Mouse (Mus musculus) embryonic facial prominence, embryonic 10.5 days (tissue): ENCODE measurements around the gene Zfp91. TPM values are rescaled to one million over a fixed set of nuclear protein-coding genes. Genes with fewer than 3 reads are reported as not detected.

Experiments
- DNase-seq: peaks from one replicate; pipeline ENCODE4 v3.0.0-alpha.2; 2017; ENCODE audit warnings: low spot score
- H3K27ac ChIP-seq: fragments of 300-500 bp; sonication (generic); replicated peaks from 2 replicates; pipeline ENCODE4 v1.5.1; 2016; ENCODE audit warnings: mild to moderate bottlenecking
- H3K27me3 ChIP-seq: fragments of 300-500 bp; sonication (generic); replicated peaks from 2 replicates; pipeline ENCODE4 v1.6.1; 2016; ENCODE audit warnings: low read depth, mild to moderate bottlenecking; ENCODE audit not compliant: poor library complexity, severe bottlenecking
- H3K36me3 ChIP-seq: fragments of 300-500 bp; sonication (generic); replicated peaks from 2 replicates; pipeline ENCODE4 v1.6.1; 2016; ENCODE audit warnings: mild to moderate bottlenecking, moderate library complexity
- H3K4me1 ChIP-seq: fragments of 300-500 bp; sonication (generic); 2 replicates; pipeline ENCODE4 v1.6.1; 2016
- H3K4me3 ChIP-seq: fragments of 300-500 bp; sonication (generic); 2 replicates; pipeline ENCODE4 v1.5.1; 2016; ENCODE audit warnings: mild to moderate bottlenecking, moderate library complexity
- H3K9me3 ChIP-seq: fragments of 300-500 bp; sonication (generic); 2 replicates; pipeline ENCODE4 v1.6.1; 2016; ENCODE audit warnings: mild to moderate bottlenecking
- WGBS: fragments of 180-500 bp; shearing (Covaris S2); methylation state at CpG from one replicate; pipeline ENCODE4 v1.1.7; 2016; 5-methylcytosine and 5-hydroxymethylcytosine counted together
- polyA plus RNA-seq: library from polyadenylated mRNA; unstranded; fragments of >200 nt; fragmentation: Nextera tagmentation; extraction: Ambion mirVana; gene quantifications from 2 replicates; pipeline ENCODE4 v1.2.1, GENCODE M21; 2016

Zfp91 gene
- polyA plus RNA-seq, 1 experiment from 2014 or later: 13.1 TPM

DNA sequence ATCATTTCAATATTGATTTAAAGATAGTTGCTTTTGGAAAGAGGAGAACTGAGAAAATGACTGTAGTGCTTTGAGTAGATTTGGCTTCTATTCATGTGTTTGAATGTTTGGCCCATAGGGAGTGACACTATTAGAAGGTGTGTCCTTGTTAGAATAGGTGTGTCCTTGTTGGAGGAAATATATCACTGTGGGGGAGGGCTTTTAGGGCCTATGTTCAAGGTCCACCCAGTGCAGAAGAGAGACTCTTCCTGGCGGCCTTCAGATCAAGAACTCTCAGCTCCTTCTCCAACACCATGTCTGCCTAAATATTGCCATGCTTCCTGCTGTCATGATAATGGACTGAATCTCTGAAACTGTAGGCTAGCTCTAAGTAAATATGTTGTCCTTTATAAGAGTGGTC is 8.3 kb upstream of the Zfp91 start:
- no peaks in the 10 kb centered on the region for H3K27me3 ChIP-seq
- 88% methylated on average over 1 of the region's 1 CpGs for WGBS
- no peak overlapping the region for H3K27ac ChIP-seq
- no peak for DNase-seq
- H3K36me3 ChIP-seq: no peaks in the 10 kb centered on the region
- H3K4me1 ChIP-seq: no peaks in the 10 kb centered on the region
- no peaks in the 10 kb centered on the region for H3K9me3 ChIP-seq
- no peak overlapping the region for H3K4me3 ChIP-seq

DNA sequence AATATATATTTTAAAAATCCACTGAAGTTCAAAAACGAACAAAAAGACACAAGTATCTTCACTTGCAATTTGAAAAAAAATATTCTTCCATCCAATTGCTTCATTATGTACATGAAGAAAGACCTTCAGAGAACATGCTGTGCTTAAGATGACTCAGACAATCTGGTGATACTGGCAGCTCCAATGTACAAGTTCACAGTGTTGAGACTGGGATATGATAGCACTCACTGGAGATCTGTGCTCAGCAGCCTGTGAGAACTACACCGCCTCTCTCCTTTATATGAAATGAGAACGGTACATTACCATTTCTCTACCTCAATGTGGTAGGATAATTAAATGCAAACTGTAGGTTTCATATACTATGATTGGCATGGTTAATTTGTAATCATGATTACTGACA is 6.9 kb upstream of the Zfp91 start:
- H3K27ac ChIP-seq: no peak overlapping the region

DNA sequence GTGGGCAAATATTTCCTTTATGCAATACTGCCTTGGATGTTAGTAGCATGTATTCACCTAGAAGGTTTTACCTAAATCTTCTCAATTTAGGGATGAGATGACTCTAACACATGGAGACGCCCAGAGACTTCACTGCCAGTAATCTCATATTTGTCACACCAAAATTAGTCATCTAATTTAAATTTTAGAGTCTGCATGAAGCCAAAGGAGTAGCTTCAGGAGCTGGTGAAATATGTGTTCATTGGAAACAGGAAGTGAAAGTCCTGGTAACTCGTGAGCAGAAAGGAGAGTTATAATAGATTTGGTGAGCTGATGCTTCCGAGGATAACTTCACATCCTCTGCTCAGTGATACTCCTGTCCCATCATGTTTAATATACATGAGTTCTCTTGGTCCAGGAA is 5.1 kb upstream of the Zfp91 start:
- no peak for DNase-seq
- no peaks in the 10 kb centered on the region for H3K27me3 ChIP-seq
- no peak overlapping the region for H3K27ac ChIP-seq
- no peaks in the 10 kb centered on the region for H3K36me3 ChIP-seq
- no peak overlapping the region for H3K4me3 ChIP-seq
- 86% methylated on average over 3 of the region's 3 CpGs for WGBS
- H3K9me3 ChIP-seq: no peaks in the 10 kb centered on the region
- peaks cover 8% of the 10 kb centered on the region; the same call in 1 of the 2 replicates for H3K4me1 ChIP-seq

More for the DNA sequence above, 6.9 kb upstream of the Zfp91 start:
- Histone ChIP-seq H3K36me3 (no peaks in the 10 kb centered on the region), H3K4me1 (no peaks in the 10 kb centered on the region), H3K27me3 (no peaks in the 10 kb centered on the region), H3K4me3 (no peak overlapping the region), H3K9me3 (no peaks in the 10 kb centered on the region)
- DNase-seq: no peak
- WGBS: 75% methylated on average over 3 of the region's 3 CpGs

DNA sequence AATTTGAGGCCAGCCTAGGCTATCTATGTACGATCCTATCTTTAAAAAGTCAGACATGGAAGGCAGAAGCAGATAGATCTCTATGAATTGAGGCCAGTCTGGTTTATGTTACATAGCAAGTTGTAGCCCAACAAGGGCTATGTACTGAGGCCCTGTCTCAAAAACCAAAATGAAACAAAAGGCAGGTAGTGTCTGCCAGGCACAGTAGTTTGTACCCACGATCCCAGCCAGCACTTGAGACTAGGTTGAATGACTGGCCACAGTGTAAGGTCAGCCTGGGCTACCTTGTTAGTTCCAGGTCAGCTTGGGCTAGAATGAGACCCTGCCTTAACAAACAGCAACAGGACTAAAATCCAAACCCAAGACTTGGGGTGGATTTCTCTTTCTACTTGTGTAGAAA is 4.7 kb upstream of the Zfp91 start:
- no peaks in the 10 kb centered on the region for H3K36me3 ChIP-seq
- H3K27me3 ChIP-seq: no peaks in the 10 kb centered on the region
- 83% methylated on average over 2 of the region's 2 CpGs for WGBS
- H3K4me1 ChIP-seq: peaks cover 8% of the 10 kb centered on the region; the same call in 1 of the 2 replicates
- H3K9me3 ChIP-seq: no peaks in the 10 kb centered on the region
- no peak for DNase-seq
- H3K27ac ChIP-seq: no peak overlapping the region
- H3K4me3 ChIP-seq: no peak overlapping the region

DNA sequence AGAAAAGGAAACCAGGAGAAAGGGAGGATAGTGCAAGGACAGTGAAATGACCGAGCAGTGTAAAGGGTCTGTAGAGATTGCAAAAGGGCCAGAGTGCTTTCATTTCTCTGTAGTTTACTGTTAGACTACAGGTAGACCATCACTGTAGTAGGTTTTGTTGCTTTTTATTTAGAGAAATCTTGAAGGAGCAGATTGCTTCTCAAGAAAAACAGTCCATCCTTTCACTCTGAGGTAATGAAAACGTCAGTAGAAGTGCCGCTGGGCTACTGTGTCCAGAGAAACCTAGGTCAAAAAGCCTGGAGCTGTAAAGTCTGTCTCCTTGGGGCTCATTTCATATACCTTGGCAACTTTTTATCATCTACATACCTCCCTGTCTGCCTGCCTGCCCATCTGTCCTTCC is 3.2 kb upstream of the Zfp91 start:
- no peaks in the 10 kb centered on the region for H3K9me3 ChIP-seq
- 90% methylated on average over 3 of the region's 3 CpGs for WGBS

DNA sequence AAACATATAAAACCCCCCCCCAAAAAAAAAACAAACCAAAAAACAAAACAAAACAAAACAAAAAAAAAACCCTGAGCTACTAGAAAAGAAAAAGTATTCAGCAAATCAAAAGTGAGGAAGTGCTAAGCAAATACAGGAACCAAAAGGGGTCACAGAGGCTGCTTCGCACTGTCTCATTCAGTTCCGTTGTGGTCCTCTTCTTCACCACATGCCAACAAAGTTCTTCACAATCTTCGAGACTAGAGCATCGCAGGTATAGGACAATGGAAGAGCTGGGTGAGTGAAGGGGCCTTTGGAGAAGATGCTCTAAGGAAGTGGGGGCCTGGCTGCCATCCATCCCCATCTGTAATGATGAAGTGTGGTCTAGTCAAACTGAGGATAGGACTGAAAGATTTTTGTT is 2.5 kb upstream of the Zfp91 start:
- peaks cover 12% of the 10 kb centered on the region for H3K4me1 ChIP-seq
- WGBS: 84% methylated on average over 4 of the region's 4 CpGs
- no peak for DNase-seq

More for the DNA sequence above, 3.2 kb upstream of the Zfp91 start:
- Histone ChIP-seq H3K27ac (no peak overlapping the region), H3K36me3 (no peaks in the 10 kb centered on the region), H3K4me3 (no peak overlapping the region), H3K4me1 (peaks cover 8% of the 10 kb centered on the region; the same call in 1 of the 2 replicates), H3K27me3 (no peaks in the 10 kb centered on the region)
- no peak for DNase-seq

DNA sequence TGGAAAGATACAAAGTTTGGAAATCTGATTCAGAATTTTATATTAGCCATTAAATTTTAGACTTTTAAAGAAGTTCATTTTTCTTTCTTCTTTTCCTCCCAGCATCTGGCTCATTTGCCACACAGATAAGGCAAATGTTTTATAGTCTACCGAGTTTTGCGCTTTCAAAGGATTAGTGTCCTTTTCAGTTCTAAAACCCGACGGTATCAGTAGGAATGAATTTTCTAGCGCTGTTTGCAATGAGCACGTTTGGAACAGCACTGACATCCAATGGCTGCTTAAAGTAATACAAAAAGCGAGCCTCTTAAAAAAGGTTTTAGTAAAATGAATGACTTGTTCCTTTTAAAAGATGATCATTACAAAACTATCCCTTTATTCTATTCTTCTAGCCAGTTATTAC is 1.1 kb upstream of the Zfp91 start:
- H3K27ac ChIP-seq: peak overlapping the region; percentile 99
- 1% methylated on average over 7 of the region's 7 CpGs for WGBS
- no peak for DNase-seq

More for the DNA sequence above, 2.5 kb upstream of the Zfp91 start:
- no peak overlapping the region for H3K4me3 ChIP-seq
- H3K27ac ChIP-seq: no peak overlapping the region
- H3K27me3 ChIP-seq: no peaks in the 10 kb centered on the region
- no peaks in the 10 kb centered on the region for H3K9me3 ChIP-seq
- no peaks in the 10 kb centered on the region for H3K36me3 ChIP-seq

DNA sequence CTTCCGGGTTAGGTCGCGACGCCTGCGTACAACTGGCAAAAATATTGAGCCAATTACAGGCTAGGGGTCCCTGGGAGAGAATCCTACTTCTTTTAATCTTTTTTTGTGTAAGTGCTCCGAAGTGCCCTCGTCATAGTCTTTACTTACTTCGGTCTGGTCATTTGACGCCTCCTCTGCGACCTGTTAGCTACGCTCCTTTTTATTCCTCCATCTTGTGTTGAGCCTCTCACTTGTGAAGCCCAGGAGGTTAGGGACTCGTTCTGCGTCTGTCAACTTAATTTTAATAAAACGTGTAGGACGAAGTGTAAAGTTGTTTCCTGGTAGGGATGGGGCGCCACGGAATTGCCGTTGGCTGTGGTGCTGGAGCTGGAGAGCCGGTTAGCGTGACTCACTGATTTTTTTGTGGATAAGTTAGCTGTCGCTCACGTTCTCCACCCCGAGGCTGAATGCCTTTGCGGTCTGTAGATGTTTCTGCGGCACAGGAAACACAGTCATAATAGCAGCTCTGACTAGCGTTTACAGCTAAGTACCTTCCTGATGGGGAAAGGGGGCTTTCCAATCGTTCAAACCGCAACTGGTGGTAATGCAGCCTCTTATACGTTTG is 504 bp upstream of the Zfp91 start:
- WGBS: under 1% methylated on average over 29 of the region's 29 CpGs
- no peaks in the 10 kb centered on the region for H3K9me3 ChIP-seq
- no peaks in the 10 kb centered on the region for H3K27me3 ChIP-seq
- H3K4me1 ChIP-seq: peaks cover 21% of the 10 kb centered on the region
- peak overlapping the region; percentile 99 for H3K27ac ChIP-seq
- no peaks in the 10 kb centered on the region for H3K36me3 ChIP-seq
- peak; percentile 69 for DNase-seq
- peak overlapping the region; percentile 89 for H3K4me3 ChIP-seq

More for the DNA sequence above, 1.1 kb upstream of the Zfp91 start:
- Histone ChIP-seq H3K4me1 (peaks cover 19% of the 10 kb centered on the region), H3K27me3 (no peaks in the 10 kb centered on the region), H3K4me3 (peak overlapping the region; percentile 89), H3K36me3 (no peaks in the 10 kb centered on the region), H3K9me3 (no peaks in the 10 kb centered on the region)

DNA sequence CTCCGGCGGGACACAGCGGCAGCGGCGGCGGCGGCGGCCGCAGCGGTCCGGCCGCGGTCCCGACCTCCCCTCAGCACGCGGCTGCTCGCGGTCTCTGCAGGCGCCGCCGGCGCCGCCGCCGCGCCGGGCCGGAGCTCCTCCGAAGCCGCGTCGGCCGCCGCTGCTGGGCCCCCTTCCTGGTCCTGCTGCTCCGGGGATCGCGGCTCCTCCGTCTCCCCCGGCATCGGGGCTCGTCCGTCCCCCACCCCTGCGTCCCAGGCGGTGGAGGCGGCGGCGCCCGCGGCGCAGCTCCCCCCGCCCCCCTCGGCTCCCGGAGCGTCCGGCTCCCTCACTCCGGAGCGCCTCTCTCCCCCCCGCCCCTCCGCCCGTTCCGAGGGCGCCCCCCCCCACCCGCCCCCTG is 816 bp downstream of the Zfp91 start:
- no peaks in the 10 kb centered on the region for H3K27me3 ChIP-seq
- 2% methylated on average over 40 of the region's 63 CpGs for WGBS
- no peak for DNase-seq

DNA sequence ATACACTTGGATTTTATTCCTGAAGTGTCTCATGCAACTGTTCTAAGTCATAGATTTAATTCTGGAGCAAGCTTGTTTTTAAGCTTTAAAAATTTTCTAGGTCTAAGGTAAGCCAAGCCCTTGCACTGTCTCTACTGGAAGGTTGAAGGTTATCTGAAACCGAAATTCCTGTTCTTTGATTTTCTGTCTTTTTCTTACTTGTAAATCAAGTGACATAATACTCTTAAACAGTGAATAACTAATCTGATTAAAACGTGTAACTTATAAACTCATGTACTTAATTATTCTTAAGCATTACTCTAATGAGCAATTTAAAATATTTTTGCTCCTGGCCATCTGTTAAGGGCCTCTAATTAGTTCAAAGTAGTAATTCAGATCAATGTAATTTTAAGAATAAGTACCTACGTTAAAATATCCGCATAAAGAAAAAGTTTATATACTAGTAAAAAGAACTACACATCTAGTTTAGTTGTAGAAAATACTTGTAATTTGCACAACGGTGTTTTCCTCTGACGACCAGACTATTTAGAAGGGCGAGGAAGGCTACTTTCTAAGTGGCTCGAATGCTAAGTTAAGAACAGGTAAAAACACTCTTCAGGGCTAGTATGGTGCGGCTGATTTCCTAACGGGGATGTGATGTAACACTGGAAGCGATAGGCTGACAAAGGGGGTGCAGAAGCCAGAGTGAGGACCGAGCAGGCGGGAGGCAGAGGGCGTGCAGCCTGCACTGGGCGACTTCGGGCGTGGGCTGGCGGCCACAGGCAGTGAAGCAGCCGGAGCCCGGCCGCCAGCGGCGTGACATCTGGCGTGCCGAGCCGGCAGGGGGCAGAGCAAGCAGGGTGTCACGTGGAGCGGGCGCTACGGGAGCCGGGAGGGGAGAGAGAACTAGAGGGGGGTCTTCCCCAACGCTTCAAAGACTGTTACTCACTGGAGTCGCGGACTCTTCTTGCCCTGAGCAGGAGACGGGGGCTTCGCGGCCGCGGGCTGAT is 1.6 kb downstream of the Zfp91 start:
- Histone ChIP-seq H3K27me3 (no peaks in the 10 kb centered on the region), H3K4me1 (peaks cover 25% of the 10 kb centered on the region), H3K9me3 (no peaks in the 10 kb centered on the region), H3K4me3 (peak overlapping the region; percentile 89), H3K27ac (peak overlapping the region; percentile 99), H3K36me3 (peaks cover 2% of the 10 kb centered on the region; the same call in 1 of the 2 replicates)
- 1% methylated on average over 39 of the region's 39 CpGs for WGBS
- peak; percentile 94 for DNase-seq

More for the DNA sequence above, 816 bp downstream of the Zfp91 start:
- H3K4me3 ChIP-seq: peak overlapping the region; percentile 89
- H3K9me3 ChIP-seq: no peaks in the 10 kb centered on the region
- peaks cover 25% of the 10 kb centered on the region for H3K4me1 ChIP-seq
- H3K36me3 ChIP-seq: no peaks in the 10 kb centered on the region
- H3K27ac ChIP-seq: peak overlapping the region; percentile 99

DNA sequence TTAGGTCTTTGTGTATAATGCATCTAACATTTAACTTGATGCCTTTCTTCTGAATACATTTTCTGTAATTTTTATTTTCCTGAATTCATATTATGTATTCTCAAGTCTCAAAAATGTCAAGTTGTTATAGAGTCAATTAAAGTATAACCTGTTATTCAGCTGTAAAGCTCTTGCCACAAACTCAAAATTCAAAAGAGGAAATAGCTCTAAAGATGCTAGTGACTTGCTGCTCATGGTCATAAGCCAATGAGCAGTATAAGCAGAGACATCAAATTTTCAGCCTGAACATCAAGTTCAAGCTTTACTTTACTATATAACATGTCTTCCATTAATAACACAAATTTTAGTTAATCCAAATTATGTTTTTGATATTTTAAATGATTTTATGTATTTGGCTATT is 3.6 kb downstream of the Zfp91 start:
- H3K27me3 ChIP-seq: no peaks in the 10 kb centered on the region
- H3K27ac ChIP-seq: no peak overlapping the region
- DNase-seq: no peak
- peaks cover 19% of the 10 kb centered on the region for H3K36me3 ChIP-seq
- H3K4me1 ChIP-seq: peaks cover 20% of the 10 kb centered on the region
- no peak overlapping the region for H3K4me3 ChIP-seq
- H3K9me3 ChIP-seq: no peaks in the 10 kb centered on the region

DNA sequence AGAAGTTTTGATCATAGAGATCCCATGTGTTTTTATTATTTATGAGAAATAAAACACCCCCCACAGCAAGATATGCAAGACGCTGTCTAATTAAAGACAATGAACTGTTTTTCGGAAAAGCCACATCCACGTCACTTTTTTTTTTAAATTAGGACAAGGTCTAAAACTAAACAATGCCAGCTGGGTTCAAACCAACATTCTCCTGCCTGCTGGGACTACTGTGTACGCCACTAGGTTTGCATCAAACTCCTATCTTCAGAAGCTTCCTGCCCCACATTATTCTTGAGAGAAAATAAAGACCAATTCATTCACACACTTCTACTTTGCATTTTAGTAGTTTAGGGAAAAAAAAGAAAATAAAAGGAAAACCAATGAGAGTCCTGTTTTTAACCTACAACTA is 8.2 kb downstream of the Zfp91 start:
- DNase-seq: no peak
- Histone ChIP-seq H3K4me1 (peaks cover 6% of the 10 kb centered on the region), H3K9me3 (no peaks in the 10 kb centered on the region), H3K27me3 (no peaks in the 10 kb centered on the region), H3K36me3 (peaks cover 29% of the 10 kb centered on the region), H3K27ac (no peak overlapping the region), H3K4me3 (no peak overlapping the region)
- 94% methylated on average over 4 of the region's 4 CpGs for WGBS
